Mouse (Mus musculus): Measurements from ENCODE around the gene Kcnk13. TPM values are rescaled to one million over a fixed set of nuclear protein-coding genes. Genes with fewer than 3 reads are reported as not detected.

Kcnk13 gene
- 0.31 and 0.65 TPM in 2 replicates for polyA plus RNA-seq (2015; fragmentation: Nextera tagmentation; extraction: Ambion mirVana)

DNA sequence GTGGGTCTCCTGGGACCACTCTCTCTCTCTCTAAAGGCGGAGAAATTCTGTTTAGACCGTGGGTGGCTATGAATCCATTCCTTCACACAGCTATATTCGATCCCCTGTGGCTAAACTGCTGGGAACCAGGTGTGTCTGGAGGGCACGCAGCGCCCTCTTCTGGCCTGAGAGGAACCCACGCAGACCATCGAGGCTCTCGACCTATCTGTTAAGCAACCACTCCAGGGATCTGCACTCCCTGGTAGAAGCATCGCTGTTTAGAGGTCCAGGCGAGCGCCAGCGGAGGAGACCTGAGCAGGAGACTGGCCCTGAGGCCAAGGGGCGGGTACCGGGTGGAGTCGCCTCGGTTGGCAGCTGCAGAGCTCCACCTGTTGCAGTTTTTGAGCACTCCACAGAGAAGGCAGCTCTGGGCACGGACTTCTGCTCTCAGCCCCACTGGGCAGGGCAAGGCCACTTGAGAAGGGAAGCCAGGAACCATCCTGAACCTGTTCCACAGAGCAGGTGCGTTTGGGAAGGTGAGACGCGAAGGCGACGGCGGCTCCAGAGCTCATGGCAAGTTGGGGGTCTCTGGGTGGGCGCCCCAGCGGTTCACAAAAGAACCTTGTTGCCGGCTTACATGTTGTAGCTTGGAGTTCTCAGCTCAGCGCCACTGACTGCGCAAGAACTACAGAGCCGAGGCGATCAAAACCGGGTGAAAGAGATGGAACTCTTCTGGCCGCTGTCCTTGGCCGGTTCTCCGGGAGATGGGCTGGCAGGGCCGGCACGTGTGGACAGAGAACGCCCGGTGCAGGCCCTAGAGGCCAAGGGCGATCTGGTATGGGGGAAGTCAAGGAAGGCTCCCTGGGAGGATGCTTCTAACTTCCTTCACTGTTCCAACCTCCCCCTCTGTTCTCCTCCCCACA, at the start of gene Kcnk13:
Gene Kcnk13, plus strand, starts transcription at position 199 of the 902 bp plus-strand sequence.
- 1% methylated on average over 39 of the region's 39 CpGs for WGBS
- H3K27me3 ChIP-seq: peaks cover 74% of the 10 kb centered on the region
- peak; percentile 47; the same call in 1 of the 2 replicates for ATAC-seq (replicated peaks; ENCODE audit: insufficient number of reproducible peaks, insufficient read depth, low FRiP score, low read depth)
- H3K4me1 ChIP-seq (replicated peaks): peaks cover 24% of the 10 kb centered on the region
- no peaks in the 10 kb centered on the region for H3K36me3 ChIP-seq
- peak within 1 kb of the TSS; percentile 89 for H3K4me2 ChIP-seq
- peak within 1 kb of the TSS; percentile 53 for H3K4me3 ChIP-seq
- peak within 1 kb of the TSS; percentile 32 for H3K9ac ChIP-seq
- no peaks in the 10 kb centered on the region for H3K9me3 ChIP-seq (replicated peaks)
- no peak within 1 kb of the TSS for H3K27ac ChIP-seq

DNA sequence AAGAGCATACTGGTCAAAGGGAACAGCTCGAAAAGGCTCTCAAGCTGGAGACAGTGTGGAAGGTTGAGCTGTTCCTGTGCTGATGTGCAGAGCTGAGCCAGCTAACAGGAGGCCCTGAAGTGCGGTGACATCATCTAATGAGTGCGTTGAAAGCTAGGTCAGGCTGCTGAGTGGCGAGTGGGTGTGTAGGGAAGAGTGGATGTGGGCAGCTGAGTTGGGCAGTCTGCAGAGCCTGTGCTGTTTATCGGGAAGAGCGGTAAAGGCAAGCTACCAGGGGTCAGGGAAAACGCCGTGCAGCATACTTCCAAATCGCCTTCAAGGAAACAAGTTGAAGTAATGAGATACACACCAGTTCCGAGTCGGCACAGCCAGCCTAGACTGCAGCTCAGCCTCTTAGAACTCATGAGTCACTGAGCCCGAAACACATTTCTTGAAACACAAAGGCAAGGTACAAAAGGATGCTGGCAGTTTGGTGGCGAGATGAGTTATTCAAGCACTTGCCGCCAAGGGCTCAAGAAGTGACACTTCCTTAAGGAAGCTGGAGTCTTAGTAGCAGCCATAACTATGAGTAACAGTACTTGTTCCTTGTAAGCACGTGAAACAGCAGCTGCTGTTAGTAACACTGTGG, 46.4 kb upstream of the Kcnk13 start:
- WGBS: 48% methylated on average over 15 of the region's 15 CpGs
- Histone ChIP-seq H3K4me2 (0 out of 2 replicates have a peak overlapping the region, but pooled peaks have one; percentile 30), H3K4me3 (no peak overlapping the region), H3K4me1 (replicated peaks) (peaks cover 13% of the 10 kb centered on the region), H3K9ac (no peak overlapping the region), H3K9me3 (replicated peaks) (no peaks in the 10 kb centered on the region), H3K27ac (no peak overlapping the region; the same call in 1 of the 2 replicates), H3K27me3 (no peaks in the 10 kb centered on the region), H3K36me3 (peaks cover 28% of the 10 kb centered on the region; the same call in 1 of the 2 replicates)
- ATAC-seq (replicated peaks; ENCODE audit: insufficient number of reproducible peaks, insufficient read depth, low FRiP score, low read depth): peak; percentile 88

DNA sequence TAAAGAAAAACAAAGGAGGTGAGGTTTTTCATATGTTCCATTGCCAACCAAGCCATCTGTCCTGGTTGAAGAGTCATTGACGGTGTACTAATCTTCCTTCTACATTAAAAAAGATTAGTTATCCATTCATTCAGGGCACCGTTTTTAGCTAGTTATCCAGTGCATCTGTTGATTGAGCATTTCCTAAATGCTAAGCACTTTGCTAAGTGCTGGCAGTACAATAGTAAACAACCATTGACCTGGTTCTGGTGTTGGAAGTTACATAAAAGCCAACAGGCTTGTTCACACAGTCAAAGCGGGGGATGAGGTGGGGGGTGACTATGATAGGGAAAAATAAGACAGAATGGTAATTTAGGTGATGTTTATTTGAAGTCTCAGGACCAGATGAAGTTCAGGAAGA, 44.7 kb upstream of the Kcnk13 start:
- WGBS: 93% methylated on average over 3 of the region's 3 CpGs

DNA sequence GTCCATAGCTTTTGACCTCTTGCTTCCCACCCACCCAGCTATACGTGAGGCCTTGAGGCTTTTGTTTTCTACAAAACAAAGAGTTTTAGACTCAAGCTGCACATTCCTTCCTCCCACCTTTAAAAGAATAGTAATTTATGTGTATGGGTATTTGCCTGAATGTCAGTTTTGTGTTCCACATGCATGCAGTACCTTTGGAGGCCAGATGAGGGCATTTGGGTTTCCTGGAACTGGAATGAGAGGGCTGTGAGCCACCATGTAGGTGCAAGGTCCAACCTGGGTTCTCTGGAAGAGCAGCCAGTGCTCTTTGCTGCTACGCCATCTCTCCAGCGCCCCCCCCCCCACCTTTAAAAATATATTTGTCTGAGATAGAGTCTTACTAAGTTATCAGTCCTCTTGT, 43.3 kb upstream of the Kcnk13 start:
- H3K9ac ChIP-seq: no peak overlapping the region
- no peaks in the 10 kb centered on the region for H3K9me3 ChIP-seq (replicated peaks)
- H3K4me3 ChIP-seq: no peak overlapping the region
- 0 out of 2 replicates have a peak, but pooled peaks cover 5% of the 10 kb centered on the region for H3K36me3 ChIP-seq
- no peaks in the 10 kb centered on the region for H3K27me3 ChIP-seq
- no peak for ATAC-seq (replicated peaks; ENCODE audit: insufficient number of reproducible peaks, insufficient read depth, low FRiP score, low read depth)
- WGBS: 82% methylated on average over 3 of the region's 3 CpGs
- no peak overlapping the region for H3K27ac ChIP-seq
- H3K4me2 ChIP-seq: no peak overlapping the region
- H3K4me1 ChIP-seq (replicated peaks): peaks cover 15% of the 10 kb centered on the region

More for the DNA sequence above, 44.7 kb upstream of the Kcnk13 start:
- Histone ChIP-seq H3K4me1 (replicated peaks) (peaks cover 13% of the 10 kb centered on the region), H3K4me2 (no peak overlapping the region), H3K36me3 (0 out of 2 replicates have a peak, but pooled peaks cover 14% of the 10 kb centered on the region), H3K9me3 (replicated peaks) (no peaks in the 10 kb centered on the region), H3K9ac (no peak overlapping the region), H3K27me3 (no peaks in the 10 kb centered on the region), H3K27ac (no peak overlapping the region), H3K4me3 (no peak overlapping the region)
- ATAC-seq (replicated peaks; ENCODE audit: insufficient number of reproducible peaks, insufficient read depth, low FRiP score, low read depth): no peak

DNA sequence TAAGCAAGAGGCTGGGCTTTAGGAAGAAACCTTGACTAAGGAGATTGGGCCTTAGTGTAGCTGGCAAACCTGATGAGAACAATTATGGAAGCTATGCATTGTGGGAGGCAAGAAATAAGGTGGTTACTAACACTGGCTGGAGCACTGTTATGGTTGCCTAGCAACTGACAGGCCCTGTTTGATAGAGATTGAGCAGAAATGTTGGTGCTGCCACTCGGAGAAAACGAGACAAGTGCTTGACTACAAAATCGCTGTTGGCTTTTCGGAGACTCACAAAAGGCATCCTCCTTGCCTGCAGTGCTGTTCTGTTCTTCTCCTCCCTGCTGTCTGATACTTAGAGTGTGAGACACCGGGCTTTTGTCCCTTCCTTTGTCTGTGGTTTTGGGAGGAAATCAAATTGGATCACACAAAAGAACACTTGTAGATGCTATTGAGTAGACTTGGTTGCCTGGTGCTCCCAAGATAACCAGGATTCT, 41.1 kb upstream of the Kcnk13 start:
- Histone ChIP-seq H3K9me3 (replicated peaks) (no peaks in the 10 kb centered on the region), H3K4me2 (no peak overlapping the region), H3K9ac (no peak overlapping the region), H3K36me3 (0 out of 2 replicates have a peak, but pooled peaks cover 5% of the 10 kb centered on the region), H3K4me1 (replicated peaks) (peaks cover 6% of the 10 kb centered on the region; the same call in 1 of the 2 replicates), H3K4me3 (no peak overlapping the region), H3K27ac (no peak overlapping the region), H3K27me3 (no peaks in the 10 kb centered on the region)
- ATAC-seq (replicated peaks; ENCODE audit: insufficient number of reproducible peaks, insufficient read depth, low FRiP score, low read depth): no peak
- 38% methylated on average over 5 of the region's 5 CpGs for WGBS

DNA sequence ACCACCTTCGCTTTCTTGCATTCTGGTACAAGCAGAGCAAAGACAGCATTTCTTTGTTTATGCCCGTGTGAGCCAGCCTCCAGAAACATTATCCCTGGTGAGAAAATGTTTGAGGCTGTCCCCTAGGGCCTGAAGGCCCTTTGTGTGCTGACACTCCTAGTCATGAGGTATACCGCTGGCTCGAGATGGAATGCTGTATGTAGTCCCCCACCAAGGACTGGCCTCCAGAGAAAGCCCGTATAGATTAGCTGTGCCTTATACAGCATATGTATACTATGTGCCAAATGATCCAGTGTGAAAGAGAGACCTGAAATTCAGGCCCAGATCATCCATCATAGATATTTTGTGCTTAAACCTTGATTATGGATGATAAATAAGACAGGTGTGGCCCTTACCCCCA, 40.6 kb upstream of the Kcnk13 start:
- no peak for ATAC-seq (replicated peaks; ENCODE audit: insufficient number of reproducible peaks, insufficient read depth, low FRiP score, low read depth)
- Histone ChIP-seq H3K27me3 (no peaks in the 10 kb centered on the region), H3K9me3 (replicated peaks) (no peaks in the 10 kb centered on the region), H3K27ac (no peak overlapping the region), H3K4me3 (no peak overlapping the region), H3K4me2 (no peak overlapping the region), H3K9ac (no peak overlapping the region), H3K4me1 (replicated peaks) (0 out of 2 replicates have a peak, but pooled peaks cover 3% of the 10 kb centered on the region), H3K36me3 (0 out of 2 replicates have a peak, but pooled peaks cover 5% of the 10 kb centered on the region)
- WGBS: 68% methylated on average over 5 of the region's 5 CpGs

DNA sequence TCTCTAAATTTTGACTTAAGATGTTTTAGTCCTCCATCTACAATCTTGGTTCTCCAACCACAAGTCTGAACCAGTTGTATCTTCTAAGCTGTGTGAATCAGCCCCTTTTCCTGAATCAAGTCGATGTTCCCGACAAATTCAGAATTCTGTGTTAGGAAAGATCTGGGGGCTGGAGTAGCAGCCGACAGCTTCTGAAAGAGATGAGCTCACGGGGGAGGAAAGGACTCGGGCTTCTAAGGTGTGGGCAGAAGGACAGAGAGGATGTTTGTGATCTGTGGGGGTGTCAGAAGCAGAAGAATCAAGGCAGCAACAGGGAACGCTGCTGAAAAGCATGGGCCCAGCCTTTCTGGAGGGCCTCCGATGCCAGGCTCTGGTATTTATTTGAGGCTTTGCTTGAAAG, 36.0 kb upstream of the Kcnk13 start:
- Histone ChIP-seq H3K9ac (no peak overlapping the region), H3K27me3 (no peaks in the 10 kb centered on the region), H3K27ac (no peak overlapping the region), H3K4me2 (no peak overlapping the region), H3K4me3 (no peak overlapping the region), H3K4me1 (replicated peaks) (0 out of 2 replicates have a peak, but pooled peaks cover 3% of the 10 kb centered on the region), H3K36me3 (no peaks in the 10 kb centered on the region), H3K9me3 (replicated peaks) (no peaks in the 10 kb centered on the region)
- no peak for ATAC-seq (replicated peaks; ENCODE audit: insufficient number of reproducible peaks, insufficient read depth, low FRiP score, low read depth)
- 81% methylated on average over 7 of the region's 7 CpGs for WGBS

DNA sequence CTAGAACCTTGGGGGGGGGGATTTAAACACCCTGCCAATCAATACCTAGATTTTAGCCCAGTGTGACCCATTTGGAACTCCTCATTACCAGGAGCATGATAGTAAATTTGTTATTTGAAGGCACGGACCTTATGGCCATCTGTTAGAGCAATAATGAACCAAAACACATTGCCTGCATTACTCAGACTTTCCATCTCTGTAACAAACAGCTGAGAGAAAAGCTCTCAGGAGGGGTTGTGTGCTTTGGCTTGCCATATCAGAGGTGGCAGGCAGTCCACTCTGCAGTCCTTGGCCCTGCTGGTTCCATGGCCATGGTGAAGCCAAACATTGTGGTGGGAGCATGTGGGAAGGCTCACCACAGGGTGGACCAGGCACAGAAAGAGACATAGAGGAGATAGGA, 35.1 kb upstream of the Kcnk13 start:
- Histone ChIP-seq H3K9me3 (replicated peaks) (no peaks in the 10 kb centered on the region), H3K4me1 (replicated peaks) (0 out of 2 replicates have a peak, but pooled peaks cover 3% of the 10 kb centered on the region), H3K4me2 (no peak overlapping the region), H3K36me3 (no peaks in the 10 kb centered on the region), H3K4me3 (no peak overlapping the region), H3K27ac (no peak overlapping the region), H3K9ac (no peak overlapping the region), H3K27me3 (no peaks in the 10 kb centered on the region)
- no peak for ATAC-seq (replicated peaks; ENCODE audit: insufficient number of reproducible peaks, insufficient read depth, low FRiP score, low read depth)
- 74% methylated on average over 1 of the region's 1 CpGs for WGBS

DNA sequence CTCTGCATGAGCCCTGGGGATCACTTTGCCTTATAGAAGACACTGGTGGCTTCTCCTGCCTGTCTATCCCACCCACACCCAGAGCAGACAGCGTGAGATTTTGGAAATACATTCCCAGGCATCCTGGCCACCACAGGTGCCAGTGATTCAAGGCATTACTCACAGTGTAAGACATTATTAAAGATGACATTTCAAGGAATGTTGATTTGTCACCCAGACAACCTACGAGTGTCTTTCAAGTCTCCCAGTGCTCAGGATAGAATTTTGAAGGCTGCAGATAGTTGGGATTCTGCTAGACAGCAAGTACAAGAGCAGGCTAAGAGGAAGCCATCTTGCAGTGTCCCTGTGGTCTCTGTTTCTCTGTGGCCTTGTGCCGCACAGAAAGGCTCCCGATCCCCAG, 32.1 kb upstream of the Kcnk13 start:
- ATAC-seq (replicated peaks; ENCODE audit: insufficient number of reproducible peaks, insufficient read depth, low FRiP score, low read depth): no peak
- Histone ChIP-seq H3K9ac (no peak overlapping the region), H3K4me1 (replicated peaks) (no peaks in the 10 kb centered on the region), H3K36me3 (no peaks in the 10 kb centered on the region; the same call in 1 of the 2 replicates), H3K27ac (no peak overlapping the region), H3K4me3 (no peak overlapping the region), H3K27me3 (no peaks in the 10 kb centered on the region), H3K4me2 (no peak overlapping the region), H3K9me3 (replicated peaks) (no peaks in the 10 kb centered on the region)
- 92% methylated on average over 4 of the region's 4 CpGs for WGBS

DNA sequence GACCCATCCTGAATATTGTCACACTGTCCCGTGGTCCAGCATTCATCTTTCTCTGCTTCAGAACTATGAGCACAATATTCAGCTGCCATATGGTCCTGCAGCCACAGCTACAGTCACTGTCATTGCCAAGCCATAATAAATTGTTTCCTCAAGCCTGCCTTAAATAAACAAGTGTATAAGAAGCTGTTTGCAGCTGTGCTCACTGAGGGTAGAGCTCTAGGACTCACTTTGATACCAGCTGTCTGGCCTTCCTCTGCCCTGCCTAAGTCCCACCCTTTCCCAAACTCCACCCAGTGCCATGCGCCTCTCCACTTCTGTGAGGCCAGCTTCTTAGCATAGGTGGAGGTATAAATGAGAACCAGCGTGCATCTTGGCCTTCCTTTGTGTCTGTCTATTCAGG, 30.7 kb upstream of the Kcnk13 start:
- H3K9ac ChIP-seq: no peak overlapping the region
- H3K4me3 ChIP-seq: no peak overlapping the region
- no peak overlapping the region for H3K27ac ChIP-seq
- ATAC-seq (replicated peaks; ENCODE audit: insufficient number of reproducible peaks, insufficient read depth, low FRiP score, low read depth): no peak
- no peaks in the 10 kb centered on the region; the same call in 1 of the 2 replicates for H3K36me3 ChIP-seq
- H3K9me3 ChIP-seq (replicated peaks): no peaks in the 10 kb centered on the region
- no peaks in the 10 kb centered on the region for H3K4me1 ChIP-seq (replicated peaks)
- WGBS: 90% methylated on average over 3 of the region's 3 CpGs
- no peaks in the 10 kb centered on the region for H3K27me3 ChIP-seq
- no peak overlapping the region for H3K4me2 ChIP-seq

DNA sequence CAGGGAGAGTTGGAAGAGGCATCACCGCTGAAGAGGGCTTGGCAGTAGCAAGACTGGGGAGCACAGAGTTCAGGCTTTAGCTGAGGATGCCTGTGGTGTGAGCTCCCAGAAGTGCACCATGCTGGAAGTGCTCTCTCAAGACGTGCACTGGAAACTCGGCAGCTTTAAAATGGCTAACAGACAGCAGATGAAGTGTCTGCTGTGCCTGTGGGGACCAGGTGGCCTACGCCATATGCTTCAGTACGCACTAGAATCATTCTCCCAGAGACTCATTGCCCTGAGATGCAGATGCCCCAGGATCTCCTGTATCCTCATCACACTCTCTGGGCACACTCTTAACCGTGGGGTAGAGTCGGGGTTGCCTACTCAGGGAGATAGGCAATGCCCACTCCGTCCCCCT, 28.9 kb upstream of the Kcnk13 start:
- Histone ChIP-seq H3K4me2 (no peak overlapping the region), H3K9me3 (replicated peaks) (no peaks in the 10 kb centered on the region), H3K4me1 (replicated peaks) (0 out of 2 replicates have a peak, but pooled peaks cover 4% of the 10 kb centered on the region), H3K4me3 (no peak overlapping the region), H3K9ac (no peak overlapping the region), H3K36me3 (no peaks in the 10 kb centered on the region; the same call in 1 of the 2 replicates), H3K27ac (no peak overlapping the region), H3K27me3 (no peaks in the 10 kb centered on the region)
- ATAC-seq (replicated peaks; ENCODE audit: insufficient number of reproducible peaks, insufficient read depth, low FRiP score, low read depth): no peak
- 95% methylated on average over 8 of the region's 8 CpGs for WGBS
